Mouse (Mus musculus) brain, embryonic 14.5 days (tissue): Measurements from ENCODE around the gene Unc13a. TPM values are rescaled to one million over a fixed set of nuclear protein-coding genes. Genes with fewer than 3 reads are reported as not detected.

Experiments used
- DNase-seq: peaks from one replicate; pipeline ENCODE4 v3.0.0-alpha.2; 2011; ENCODE audit warnings: low read depth
- CTCF ChIP-seq: fragments of 200-500 bp; IDR thresholded peaks from 2 replicates; pipeline ENCODE4 v1.5.1; 2012; ENCODE audit warnings: inconsistent platforms, mild to moderate bottlenecking, moderate library complexity, borderline replicate concordance; ENCODE audit not compliant: insufficient read depth, insufficient read length; ENCODE audit errors: extremely low read depth
- POLR2A ChIP-seq: fragments of 200-500 bp; IDR thresholded peaks from 2 replicates; pipeline ENCODE4 v1.6.1; 2012; ENCODE audit warnings: mild to moderate bottlenecking, inconsistent platforms, borderline replicate concordance; ENCODE audit not compliant: poor library complexity, insufficient read depth, insufficient read length, severe bottlenecking; ENCODE audit errors: extremely low read depth
- polyA plus RNA-seq: library from polyadenylated mRNA; depleted of rRNA; stranded (reverse); fragments of >200 nt; gene quantifications from 2 replicates; pipeline ENCODE4 v1.2.3, GENCODE M21; 2012

Gene Unc13a
- polyA plus RNA-seq, 1 experiment: 84.9 TPM

- TF ChIP-seq POLR2A (no peak), CTCF (no peak)
- DNase-seq: no peak
Observed at GRCm38 (mm10) chr8:71628396-71629095, 43.0 kb downstream of the Unc13a start.

GRCm38 (mm10) chr8:71627265-71628099, 44.1 kb downstream of the Unc13a start:
- no peak for DNase-seq
- TF ChIP-seq CTCF (no peak), POLR2A (no peak)

GRCm38 (mm10) chr8:71626753-71627152, 44.8 kb downstream of the Unc13a start:
- no peak for TF ChIP-seq CTCF
- no peak for TF ChIP-seq POLR2A

GRCm38 (mm10) chr8:71625088-71625487, 46.5 kb downstream of the Unc13a start:
- TF ChIP-seq CTCF (no peak), POLR2A (no peak)
- no peak for DNase-seq

More at GRCm38 (mm10) chr8:71626753-71627152, 44.8 kb downstream of the Unc13a start:
- no peak for DNase-seq

- no peak for DNase-seq
- TF ChIP-seq POLR2A (no peak), CTCF (no peak)
Observed at GRCm38 (mm10) chr8:71619786-71620185, 51.8 kb downstream of the Unc13a start.

GRCm38 (mm10) chr8:71613418-71613817, 58.1 kb downstream of the Unc13a start:
- TF ChIP-seq POLR2A: no peak
- no peak for TF ChIP-seq CTCF
- DNase-seq: no peak

- DNase-seq: no peak
Observed at GRCm38 (mm10) chr8:71612141-71612540, 59.4 kb downstream of the Unc13a start.

GRCm38 (mm10) chr8:71610822-71611651, 60.5 kb downstream of the Unc13a start, which contains the start of gene Colgalt1:
Colgalt1 (plus strand) TSS chr8:71610998.
- TF ChIP-seq CTCF (peak; percentile 4; the same call in 1 of the 2 replicates), POLR2A (peak; percentile 68)
- peak; percentile 100 for DNase-seq

More at GRCm38 (mm10) chr8:71612141-71612540, 59.4 kb downstream of the Unc13a start:
- TF ChIP-seq CTCF (no peak), POLR2A (no peak)

GRCm38 (mm10) chr8:71604021-71604420, 67.5 kb downstream of the Unc13a start:
- no peak for DNase-seq
- TF ChIP-seq POLR2A (no peak), CTCF (no peak)

GRCm38 (mm10) chr8:71602666-71603334, 68.8 kb downstream of the Unc13a start:
- DNase-seq: peak; percentile 62
- TF ChIP-seq CTCF: no peak
- no peak for TF ChIP-seq POLR2A
